Mouse (Mus musculus): ENCODE measurements around the gene Elavl1.
"Not testable (repeated sequence)": the region's sequence is repeated elsewhere in the genome, so short reads cannot be mapped to it uniquely, and the experiment has no call there.

DNA sequence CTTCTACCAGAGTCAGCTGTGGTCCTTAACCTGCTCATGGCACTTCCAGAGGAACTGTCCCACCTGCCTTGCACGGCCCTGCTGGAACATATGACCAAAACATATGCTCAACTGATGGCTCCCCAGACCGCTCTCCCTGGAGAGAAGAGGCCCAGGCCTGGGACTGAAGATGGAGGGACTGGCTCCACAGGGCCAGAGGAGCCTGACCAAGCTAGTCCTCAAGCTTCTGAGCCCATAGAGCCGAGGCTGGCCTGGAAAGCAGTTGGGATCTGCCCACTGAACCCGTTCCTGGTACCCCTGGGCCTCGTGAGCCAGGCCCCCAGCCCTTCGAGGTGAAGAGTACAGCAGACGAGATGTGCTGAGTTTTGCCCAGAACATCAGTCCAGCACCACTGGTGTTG, 69.7 kb downstream of the Elavl1 start:
- TF ChIP-seq CTCF (IDR thresholded peaks at IDR 0.05; ENCODE audit: borderline replicate concordance, insufficient read depth, low read length); POLR2A (IDR thresholded peaks at IDR 0.05; ENCODE audit: low read depth, low read length): not testable (repeated sequence)

Data from embryonic fibroblast, embryonic 13.5 days (primary cell).